Mouse (Mus musculus) kidney, adult 8-10 months (tissue): ENCODE data around the gene Gm43738.
"Not testable (repeated sequence)": the region's sequence is repeated elsewhere in the genome, so short reads cannot be mapped to it uniquely, and the experiment has no call there.

Experiments used
- DNase-seq, 2 experiments: peaks; one replicate each; pipeline ENCODE4 v3.0.0; 2022

Gm43738 gene

GRCm38 (mm10) chr3:89101812-89102494, 1.1 kb upstream of the Gm43738 start, which contains the start of gene Fdps:
Fdps (minus strand) TSS chr3:89101959.
- DNase-seq = peak; percentile 98 to 99

DNA sequence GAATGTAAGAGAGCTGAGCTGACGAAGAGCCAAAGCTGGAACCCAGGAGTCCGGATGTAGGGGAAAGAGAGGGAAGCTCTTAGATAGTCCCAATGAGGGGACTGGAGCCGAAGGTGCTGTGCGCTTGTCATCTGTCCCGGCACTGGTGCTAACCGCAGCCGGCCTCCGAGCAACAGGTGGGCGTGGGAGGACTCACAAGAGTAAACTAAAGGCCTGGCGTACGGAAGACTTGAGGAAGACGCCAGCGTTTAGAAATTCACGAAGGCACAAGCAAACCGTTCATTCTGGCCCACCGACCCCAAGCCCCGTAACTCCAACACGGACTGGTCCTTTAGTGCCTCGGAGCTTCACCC, 536 bp upstream of the Gm43738 start:
- DNase-seq = no peak

GRCm38 (mm10) chr3:89094021-89094420, 6.9 kb downstream of the Gm43738 start:
- DNase-seq = no peak

- DNase-seq = peak; percentile 77 to 78
Observed at GRCm38 (mm10) chr3:89093175-89093574, 7.7 kb downstream of the Gm43738 start, which contains the start of gene Rusc1. Rusc1 (minus strand) TSS chr3:89093311.

DNA sequence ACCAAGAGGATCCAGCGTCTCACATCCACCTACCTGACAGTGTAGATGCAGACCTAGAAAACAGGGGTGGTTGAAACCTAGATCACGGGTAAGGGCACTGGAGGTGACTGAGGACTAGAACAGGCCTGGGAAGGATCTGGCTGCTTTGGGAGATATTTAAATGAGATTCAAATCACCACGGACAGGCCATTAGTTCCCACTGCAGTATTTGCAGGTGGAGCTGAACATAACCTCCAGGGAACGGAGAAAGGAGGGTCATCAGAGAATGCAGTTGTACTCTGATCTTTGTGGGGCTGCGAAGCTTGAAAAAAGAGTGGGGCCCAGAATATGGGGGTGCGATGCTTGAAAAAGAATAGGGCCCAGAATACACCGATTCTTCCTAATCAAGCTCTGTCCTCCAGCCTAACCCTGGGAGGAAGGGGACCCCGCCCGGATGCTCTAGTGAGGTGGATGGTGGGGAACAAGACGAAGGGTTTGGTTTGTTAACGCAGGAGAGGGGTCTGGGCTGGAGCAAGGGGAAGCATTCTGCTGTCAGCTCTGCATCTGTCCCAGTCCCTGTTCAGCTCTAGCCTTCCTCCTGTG, 8.3 kb downstream of the Gm43738 start:
- DNase-seq = no peak

- DNase-seq = no peak
Observed at GRCm38 (mm10) chr3:89091811-89092508, 8.9 kb downstream of the Gm43738 start.

DNA sequence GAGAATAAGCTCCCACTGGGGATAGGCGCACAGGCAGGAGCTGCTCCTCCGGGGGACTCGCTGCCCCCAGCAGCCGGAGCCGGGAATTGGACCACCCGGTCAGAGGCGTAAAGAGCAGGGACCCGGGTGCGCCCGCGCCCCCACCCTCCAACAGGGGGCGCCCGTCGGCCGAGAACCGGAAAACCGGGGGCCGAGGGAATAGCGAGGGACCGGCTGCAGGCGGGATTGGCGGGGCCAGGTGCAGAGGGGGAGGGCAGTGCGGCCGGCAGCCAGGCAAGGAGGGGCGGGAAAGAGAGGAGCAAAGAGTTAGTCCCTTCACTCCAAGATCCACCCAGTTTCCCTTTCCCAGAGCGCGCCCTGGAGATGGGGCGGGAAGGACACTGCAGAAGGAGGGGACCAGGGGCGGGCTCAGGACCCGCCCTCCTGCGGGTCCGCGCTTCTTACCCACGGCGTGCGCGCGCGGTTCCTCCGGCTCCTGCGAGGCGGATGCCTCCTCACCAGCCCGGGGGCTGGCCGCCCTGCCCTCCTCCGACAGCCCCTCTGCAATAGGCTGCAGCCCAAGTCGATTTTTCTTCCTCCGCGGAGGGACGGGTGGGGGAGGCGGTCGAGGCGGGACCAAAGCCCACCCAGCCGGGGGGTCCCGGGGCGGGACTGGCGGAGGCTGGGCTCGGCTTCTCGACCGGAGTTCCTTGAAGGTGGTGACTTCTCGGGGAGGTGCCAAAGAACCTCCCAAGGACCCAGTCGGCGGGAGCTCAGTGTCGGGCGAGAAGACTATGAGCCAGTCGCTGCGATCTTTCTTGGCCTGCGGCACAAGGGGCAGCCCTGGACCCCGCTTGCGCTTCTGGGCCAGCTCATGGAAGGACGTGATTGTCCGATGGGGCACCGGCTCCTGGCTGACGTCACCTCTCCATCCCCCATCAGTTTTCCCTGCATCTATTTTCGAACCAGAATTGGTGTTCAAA, 9.9 kb downstream of the Gm43738 start:
- DNase-seq = peak; percentile 78 to 83

- peak; percentile 91 to 93 for DNase-seq
Observed at GRCm38 (mm10) chr3:89089882-89090591, 10.9 kb downstream of the Gm43738 start.

DNA sequence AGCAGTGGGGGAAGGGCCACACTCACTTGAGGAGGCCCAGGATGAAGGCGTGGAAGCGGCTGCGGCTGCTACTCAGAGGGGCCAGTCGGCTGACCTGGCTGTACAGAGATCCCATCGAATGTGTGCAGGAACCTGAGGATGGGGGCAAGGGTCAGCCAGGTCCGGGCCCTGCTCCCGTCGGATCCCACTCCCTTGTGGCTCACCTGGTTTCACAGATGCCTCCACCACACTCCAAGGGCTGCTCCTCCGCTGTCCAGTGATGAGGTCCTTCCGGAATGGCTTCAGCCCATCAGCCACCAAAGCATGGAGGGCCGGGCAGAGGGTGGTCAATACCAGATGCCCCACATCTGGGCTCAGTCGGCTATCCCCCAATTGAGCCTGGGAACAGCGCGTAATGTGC, 11.9 kb downstream of the Gm43738 start:
- DNase-seq = no peak

GRCm38 (mm10) chr3:89087338-89088110, 13.4 kb downstream of the Gm43738 start:
- peak; percentile 79 to 89 for DNase-seq

DNA sequence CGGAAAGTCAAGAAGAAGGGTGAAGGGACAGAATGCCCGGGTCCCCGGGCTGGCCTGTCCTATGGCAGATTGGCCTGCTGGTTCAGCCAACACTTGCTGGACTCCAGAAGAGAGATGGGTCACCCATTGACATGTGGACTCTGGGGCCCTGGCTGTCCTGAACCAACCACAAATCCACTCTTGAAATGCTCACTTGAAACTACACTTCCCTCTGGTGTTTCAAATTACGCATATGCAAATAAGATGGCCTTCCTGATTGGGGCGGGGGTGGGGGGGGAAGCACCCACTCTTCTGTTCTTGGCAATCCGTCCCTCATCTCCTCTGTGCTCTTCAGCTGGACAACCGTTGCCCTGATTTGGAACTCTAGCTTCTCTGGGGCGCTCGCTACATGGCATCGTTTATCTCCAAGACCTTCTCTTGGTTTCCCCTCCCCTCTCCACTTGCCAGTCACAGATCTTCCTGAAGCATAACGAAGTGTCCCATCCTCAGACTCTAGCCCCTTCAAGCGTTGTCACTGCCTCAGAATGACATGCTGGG, 16.2 kb downstream of the Gm43738 start:
- no peak for DNase-seq

GRCm38 (mm10) chr3:89084133-89084532, 16.8 kb downstream of the Gm43738 start:
- no peak for DNase-seq

DNA sequence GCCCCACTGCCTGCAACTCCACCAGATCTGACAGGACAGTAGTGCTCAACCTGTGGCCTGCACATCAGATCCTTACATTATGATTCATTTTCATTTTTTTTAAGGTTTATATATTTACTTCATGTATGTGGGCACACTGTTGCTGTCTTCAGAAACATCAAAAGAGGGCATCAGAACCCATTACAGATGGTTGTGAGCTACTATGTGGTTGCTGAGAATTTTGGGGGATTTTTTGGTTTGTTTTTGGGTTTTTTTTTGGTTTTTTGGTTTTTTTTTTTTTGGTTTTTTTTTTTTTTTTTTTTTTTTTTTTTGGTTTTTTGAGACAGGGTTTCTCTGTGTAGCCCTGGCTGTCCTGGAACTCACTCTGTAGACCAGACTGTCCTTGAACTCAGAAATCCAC, 18.6 kb downstream of the Gm43738 start:
- not testable (repeated sequence) for DNase-seq

DNA sequence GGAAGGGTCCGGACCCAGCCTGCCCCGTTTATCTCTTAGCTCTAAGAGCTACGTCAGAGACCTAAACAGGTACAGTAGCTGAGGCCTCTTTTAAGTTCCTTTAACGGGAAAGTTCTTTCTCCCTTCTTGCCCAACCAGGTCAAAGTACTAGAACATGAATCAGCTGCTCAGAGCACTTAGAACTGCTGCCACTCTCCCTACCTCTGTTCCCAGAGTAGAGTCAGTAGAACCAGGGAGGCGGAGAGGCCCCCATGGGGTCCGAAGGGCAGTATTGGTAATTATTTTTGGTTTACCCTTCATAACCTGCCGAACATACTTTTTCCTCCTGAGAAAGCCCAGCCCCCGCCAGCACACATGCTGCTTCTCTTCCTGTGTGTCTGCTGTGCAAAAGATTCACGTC, 23.5 kb downstream of the Gm43738 start:
- no peak for DNase-seq

GRCm38 (mm10) chr3:89067265-89067664, 33.6 kb downstream of the Gm43738 start:
- DNase-seq = no peak

DNA sequence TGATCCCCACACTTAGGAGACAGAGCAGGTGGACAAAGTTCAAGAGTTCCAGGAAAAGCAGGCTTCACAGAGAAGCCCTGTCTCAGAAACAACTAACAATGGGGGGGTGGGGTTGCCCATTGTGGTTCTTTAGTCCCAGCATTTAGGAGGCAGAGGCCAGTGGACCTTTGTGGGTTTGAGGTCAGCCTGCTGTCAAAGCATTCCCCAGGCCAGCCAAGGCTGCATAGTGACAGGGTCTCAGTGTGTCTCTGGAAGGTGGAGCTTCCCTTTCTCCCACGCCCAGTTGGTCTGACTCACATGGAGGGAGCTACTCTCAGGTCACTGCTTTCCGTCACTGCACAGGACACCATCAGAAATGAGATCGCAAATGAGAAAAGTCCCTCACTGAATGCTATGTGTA, 39.2 kb downstream of the Gm43738 start:
- DNase-seq = no peak

DNA sequence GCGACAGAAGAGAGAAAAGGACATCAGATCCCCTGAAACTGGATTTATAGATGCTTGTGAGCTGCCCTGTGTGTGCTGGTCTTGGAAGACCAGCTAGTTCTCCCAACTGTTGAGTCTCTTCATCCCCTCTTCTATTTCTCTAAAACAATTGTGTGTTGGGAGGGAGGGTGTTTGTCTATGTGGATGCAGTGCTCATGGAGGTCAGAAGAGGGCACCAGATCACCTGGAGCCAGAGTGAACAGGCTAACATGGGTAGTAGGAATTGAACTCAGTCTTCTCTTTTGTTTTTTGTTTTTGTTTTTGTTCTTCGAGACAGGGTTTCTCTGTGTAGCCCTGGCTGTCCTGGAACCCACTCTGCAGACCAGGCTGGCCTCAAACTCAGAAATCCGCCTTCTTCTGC, 42.1 kb downstream of the Gm43738 start:
- DNase-seq = peak; percentile 11 to 48

- DNase-seq = no peak
Observed at GRCm38 (mm10) chr3:89058361-89058760, 42.5 kb downstream of the Gm43738 start.

- no peak for DNase-seq
Observed at GRCm38 (mm10) chr3:89043359-89043758, 57.5 kb downstream of the Gm43738 start.
